Mouse (Mus musculus) hindlimb bud, embryonic 11.5 days (tissue): ENCODE data around the gene Npff.

Experiments used
- DNase-seq: peaks from one replicate; pipeline ENCODE4 v3.0.0-alpha.2; 2012; ENCODE audit warnings: low read depth, low spot score; ENCODE audit errors: extremely low spot score

Npff gene

GRCm38 (mm10) chr15:102524892-102525485, at the start of gene Npff:
Gene Npff, minus strand, starts transcription at chr15:102524942.
- DNase-seq: peak; percentile 63

GRCm38 (mm10) chr15:102572081-102572480, 47.3 kb upstream of the Npff start:
- DNase-seq: no peak

- no peak for DNase-seq
Observed at GRCm38 (mm10) chr15:102567849-102568248, 43.1 kb upstream of the Npff start.

DNA sequence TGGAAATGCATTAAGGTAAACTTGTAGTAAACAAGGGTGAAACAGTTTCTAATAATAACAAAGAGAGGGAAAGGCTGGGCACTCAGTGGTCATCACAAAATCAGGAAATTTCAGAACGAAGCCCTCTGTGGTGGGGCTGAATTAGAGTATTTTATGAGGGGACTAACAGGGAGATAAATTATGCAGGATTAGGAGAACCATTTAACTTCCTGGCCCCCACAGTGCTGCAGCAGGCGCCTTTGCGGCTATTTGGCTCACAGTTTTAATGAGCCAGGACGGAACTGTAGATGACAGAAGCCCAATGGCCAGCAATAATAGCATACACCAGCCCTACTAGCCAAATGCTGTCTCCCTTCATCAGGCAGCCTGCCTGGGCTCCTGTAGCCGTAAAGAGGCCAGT, 38.9 kb upstream of the Npff start:
- no peak for DNase-seq

DNA sequence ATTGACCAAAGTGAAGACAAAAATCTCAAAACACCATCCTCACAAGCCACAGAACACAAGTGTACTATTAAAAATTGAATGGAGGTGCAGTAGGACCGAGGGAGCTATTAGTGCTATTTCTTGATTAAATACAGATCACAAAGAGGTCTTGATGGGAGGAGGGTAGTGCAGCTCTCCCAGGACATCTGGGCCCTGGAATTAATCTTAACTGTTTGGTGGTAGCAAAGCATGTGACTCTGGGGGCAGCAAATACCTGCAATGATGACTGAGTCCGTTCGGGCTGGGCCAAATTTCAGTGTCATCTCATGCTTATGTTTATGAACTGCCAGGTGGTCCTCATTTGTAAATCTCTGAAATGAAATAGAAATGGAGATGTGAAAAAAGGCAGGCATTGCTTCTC, 38.3 kb upstream of the Npff start:
- DNase-seq: no peak

GRCm38 (mm10) chr15:102562491-102562890, 37.7 kb upstream of the Npff start:
- DNase-seq: no peak

DNA sequence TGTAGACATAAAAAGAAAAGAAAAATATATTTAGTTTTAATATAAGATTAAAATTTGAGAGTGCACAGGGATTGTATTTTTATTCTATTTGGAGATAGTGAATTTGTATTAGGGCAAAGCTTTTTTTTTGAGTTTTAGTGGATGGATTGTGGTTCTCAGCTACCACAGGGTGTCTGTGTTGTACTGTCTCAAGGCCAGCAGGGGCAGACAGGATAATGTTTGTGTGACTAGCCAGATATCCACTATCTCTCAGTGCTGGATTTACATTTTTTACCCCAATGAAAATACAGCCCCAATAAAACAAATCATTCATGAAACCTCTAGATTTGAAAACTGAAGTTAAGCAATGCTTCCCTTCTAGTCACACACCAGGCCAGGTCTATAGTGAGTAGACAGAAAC, 32.8 kb upstream of the Npff start:
- no peak for DNase-seq

GRCm38 (mm10) chr15:102555581-102555980, 30.8 kb upstream of the Npff start:
- no peak for DNase-seq

DNA sequence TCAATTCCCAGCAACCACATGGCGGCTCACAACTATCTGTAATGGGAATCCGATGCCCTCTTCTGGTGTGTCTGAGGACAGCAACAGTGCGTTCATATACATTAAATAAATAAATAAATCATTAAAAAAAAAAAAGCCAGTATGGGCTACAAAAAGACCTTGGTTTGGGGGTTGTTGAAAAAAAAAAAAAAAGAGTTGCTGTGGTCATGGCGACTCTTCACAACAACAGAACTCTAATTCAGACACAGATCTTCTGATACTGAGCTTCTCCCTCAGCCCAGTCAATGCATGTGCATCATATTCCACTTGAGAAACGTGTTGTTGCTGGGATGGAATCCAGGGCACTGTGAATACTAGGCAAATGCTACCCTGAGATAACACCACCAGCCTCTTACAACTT, 27.9 kb upstream of the Npff start:
- no peak for DNase-seq

DNA sequence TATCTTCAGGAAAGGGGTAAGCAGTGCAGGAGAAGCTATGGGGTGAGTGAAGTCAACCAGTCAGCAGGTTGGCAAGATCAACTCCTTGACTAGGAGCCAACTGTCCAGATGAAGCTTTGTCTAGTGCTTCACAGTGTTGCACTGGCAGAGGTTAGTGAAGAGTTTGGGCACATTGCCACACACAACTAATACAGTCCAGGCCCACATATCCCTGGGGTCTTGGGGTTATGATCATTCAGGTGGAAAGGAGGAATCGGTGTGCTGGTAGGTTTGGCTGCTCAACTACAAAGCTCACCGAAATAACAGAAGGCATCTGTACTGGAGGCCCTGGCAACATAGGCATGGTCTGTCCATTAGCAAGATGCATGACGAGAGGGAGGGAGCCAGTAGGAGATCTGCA, 22.7 kb upstream of the Npff start:
- no peak for DNase-seq

DNA sequence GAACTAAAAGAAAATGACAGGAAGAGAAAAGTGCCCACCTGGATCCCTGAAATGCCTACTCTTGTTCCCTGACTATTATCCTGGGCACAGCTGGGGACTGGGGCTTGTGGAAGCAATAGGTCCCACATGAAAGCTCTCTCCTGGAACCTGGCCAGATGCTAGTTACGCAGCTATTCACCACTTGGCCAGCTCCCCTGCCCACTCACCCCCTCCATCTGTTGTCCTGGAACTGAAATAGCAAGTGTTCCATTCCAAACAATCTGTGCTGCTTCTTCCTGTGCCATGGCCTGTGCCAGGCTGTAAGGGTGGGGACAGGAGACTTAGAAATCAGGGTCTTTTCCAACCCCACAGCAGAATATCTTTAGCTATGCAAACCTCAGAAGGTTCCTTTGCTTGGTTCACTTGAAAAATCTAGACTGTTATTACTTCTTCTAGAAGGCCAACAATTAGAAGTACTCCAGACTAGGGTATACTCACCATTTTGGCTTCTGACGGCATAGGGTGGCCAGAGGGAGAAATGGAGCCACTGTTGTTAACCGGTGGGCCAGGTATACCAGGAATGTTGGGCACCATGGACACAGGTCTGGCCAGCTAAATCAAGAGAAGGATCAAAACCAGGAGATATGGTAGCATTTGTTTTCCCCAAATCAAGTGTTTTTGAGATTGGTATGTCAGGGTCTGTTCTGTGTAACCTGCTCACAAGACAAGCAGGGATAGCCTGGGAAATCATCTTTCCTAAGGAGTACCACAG, 22.1 kb upstream of the Npff start:
- no peak for DNase-seq

- no peak for DNase-seq
Observed at GRCm38 (mm10) chr15:102546246-102546645, 21.5 kb upstream of the Npff start.

DNA sequence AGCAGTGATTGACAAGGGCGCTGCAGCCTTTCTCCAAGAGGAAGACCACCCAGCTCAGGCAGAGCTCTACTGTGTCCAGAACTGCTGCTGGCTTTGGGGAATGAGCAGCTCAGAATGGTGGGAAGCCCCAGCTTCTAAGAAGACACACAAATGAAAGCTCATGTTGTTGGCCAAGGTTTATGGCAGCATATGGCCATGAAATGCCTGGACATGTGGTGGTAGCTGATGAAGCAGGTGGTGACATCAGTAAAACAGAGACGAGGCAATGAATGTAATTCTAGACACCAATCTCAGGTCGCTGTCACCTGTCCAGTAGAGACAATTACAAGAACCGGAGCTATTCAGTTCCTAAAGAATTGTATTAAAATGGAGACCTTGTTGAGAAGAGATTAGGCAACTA, 20.1 kb upstream of the Npff start:
- DNase-seq: no peak

GRCm38 (mm10) chr15:102533926-102534325, 9.2 kb upstream of the Npff start:
- no peak for DNase-seq

DNA sequence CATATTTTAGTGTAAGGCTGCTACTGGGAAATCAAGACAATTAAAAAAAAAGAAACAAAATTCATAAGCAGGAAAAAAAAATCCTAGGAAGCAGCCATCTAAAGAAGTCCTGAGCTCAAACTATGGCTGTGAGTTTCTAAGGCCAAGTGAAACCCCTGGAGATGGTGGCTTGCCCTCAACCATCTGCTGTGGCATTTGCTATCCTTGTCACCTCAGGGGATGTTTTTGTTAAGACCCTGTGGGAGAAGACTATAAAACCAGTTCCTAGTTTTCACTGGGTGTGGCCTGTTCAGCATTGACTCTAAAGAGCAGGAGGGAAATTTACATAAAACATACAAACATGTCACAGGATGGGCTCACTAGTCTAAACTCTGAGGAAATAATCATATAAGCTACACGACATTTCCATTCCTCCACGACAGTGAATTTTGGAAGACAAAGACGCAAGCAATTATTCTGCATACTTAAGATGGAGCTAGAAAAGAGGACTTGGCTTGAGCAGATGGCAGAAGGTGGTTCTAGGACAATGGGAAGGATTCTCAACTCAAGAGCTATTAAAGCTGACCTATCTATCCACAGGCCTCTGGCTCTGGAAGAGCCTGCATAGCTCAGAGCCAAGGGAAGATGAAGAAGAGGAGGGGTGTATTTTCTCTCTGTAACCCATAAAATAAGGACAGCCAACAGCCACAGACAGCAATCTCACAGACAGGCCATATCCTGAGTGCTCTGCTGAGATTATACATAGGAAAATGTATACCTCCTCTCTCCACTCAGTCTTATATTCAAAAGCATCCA, 7.6 kb upstream of the Npff start:
- DNase-seq: no peak

GRCm38 (mm10) chr15:102531586-102531985, 6.8 kb upstream of the Npff start:
- DNase-seq: no peak

DNA sequence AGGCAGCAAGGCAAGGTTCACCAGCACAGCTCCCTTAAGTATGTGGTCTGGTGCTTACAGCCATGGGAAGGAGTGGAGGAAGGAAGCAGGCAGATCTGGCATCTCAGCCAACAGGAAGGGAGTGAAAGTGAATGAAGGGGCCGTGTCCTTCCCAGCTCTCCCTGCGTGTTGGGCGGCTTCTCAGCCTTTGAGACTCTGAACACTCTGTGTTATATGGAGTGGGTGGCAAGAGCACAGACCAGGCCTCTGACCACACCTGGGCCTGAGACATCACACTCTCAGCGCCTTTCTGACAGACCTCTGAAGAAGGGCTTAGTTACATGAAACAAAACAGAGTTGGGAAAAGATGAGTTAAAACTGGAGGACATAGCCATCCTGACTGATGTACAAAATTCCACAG, 5.8 kb upstream of the Npff start:
- no peak for DNase-seq

DNA sequence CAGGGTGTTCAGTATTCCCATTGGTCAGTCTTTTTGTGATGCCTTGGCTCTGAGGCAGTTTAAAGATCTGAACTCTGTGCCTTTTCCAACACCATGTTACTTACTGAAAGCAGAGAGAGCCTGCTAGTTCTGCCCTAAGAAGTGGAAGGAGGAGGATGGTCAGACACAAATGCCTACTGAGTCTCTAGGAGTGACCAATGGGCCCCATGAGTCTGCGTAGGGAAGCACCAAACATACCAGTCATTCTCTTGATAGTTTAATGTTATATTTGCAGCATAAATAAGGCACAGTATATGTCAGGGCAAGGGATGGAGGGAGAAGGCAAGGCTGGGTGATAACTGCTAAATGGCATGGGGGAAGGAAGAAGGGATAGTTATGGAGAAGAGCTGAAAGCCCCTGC, 3.7 kb upstream of the Npff start:
- DNase-seq: no peak

DNA sequence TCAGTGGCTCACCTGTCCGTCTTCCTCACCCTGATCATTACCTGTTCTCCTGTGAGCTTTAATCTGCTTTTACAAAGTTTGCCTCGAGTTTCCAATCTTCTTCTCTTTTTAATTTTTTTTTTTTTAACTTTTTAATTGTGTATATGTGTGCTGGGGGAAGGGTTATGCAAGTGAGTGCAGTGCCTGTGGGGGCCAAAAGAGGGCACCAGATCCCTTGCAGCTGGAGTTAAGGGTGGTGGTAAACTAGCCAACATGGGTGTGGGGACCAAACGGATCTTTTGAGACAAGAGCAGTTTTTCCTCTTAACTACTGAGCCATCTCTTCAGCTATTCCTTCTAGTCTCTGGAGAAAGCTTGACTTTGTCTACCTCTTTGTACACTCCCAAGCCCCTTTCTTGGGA, 3.2 kb upstream of the Npff start:
- DNase-seq: no peak

DNA sequence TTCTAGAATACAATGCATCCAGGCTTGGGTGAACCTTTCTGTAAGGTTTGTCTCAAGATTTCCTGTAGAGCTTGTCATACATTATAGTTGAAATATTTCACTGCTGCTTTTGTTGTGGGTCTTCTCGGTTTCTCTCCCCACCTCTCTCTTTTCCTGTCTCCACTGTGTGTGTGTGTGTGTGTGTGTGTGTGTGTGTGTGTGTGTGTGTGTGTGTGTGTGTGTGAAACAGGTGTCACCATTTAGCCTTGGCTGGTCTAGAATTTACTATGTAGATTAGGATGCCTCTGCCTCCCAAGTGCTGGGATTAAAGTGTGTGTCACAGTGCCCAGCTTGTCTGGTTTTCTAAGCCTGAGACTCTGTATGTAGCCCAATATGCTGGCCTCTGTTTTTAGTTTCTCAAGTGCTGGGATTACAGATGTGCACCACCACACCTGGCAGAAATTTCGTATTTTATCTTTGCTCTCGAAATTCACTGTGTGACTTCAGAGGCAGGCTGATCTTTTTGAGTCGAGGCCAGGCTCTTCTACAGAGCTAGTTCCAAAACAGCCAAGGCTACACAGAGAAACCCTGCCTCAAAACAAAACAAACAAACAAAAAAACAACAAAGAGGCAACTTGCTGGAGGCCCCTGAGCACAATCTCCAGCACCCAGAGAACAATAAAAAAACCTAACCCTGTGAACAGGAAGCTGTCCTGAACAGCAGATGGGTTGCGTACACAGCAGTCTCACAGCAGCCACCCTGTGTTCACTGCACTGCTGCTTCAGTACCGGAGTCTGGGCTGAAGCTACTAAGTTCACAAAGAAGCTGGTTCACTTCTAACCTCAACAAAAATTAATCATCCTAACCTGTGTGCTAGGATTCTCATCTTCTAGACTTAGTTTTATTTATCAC, 1.6 kb upstream of the Npff start:
- no peak for DNase-seq

DNA sequence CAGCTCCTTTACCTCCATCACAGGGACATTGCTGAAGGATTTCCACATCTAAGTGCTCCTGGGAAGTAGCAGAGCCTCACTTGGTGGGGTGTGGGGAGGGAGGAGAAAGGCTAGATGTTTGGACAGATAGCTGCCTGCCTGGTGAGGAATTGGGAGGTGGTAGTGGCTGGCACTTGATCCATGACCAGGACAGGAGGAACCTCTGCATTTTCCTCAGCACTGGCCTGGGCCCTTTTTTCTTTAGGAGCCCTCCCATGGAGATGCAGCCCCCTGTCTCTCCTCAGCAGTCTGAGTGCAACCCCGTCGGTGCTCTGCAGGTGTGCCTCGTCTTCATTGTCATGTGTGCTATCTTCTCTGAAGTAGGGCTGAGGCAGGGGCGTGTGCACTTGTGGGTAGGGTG, 3.3 kb downstream of the Npff start:
- DNase-seq: no peak
